Mouse (Mus musculus) intestine, postnatal 0 days (tissue): ENCODE results near the gene Rin1. TPM values are rescaled to one million over a fixed set of nuclear protein-coding genes. Genes with fewer than 3 reads are reported as not detected.
A peak's percentile ranks its signal among the peaks of the same experiment; 100 is the strongest.

Source experiments
- ATAC-seq: fragments of 200-750 bp; cut with Nextera tagmentation; 2 replicates; pipeline ENCODE4 v1.8.0; 2017; ENCODE audit warnings: mild to moderate bottlenecking, moderate TSS enrichment, moderate library complexity
- H3K27ac ChIP-seq: fragments of 300-500 bp; sonication (generic); 2 replicates; pipeline ENCODE4 v1.5.1; 2014; ENCODE audit warnings: mild to moderate bottlenecking, low read depth, low read length, moderate library complexity
- H3K27me3 ChIP-seq: fragments of 300-500 bp; sonication (generic); replicated peaks from 2 replicates; pipeline ENCODE4 v1.6.1; 2014; ENCODE audit warnings: low read length, mixed read lengths; ENCODE audit not compliant: control insufficient read depth, insufficient read depth
- H3K36me3 ChIP-seq: fragments of 300-500 bp; sonication (generic); 2 replicates; pipeline ENCODE4 v1.6.1; 2014; ENCODE audit warnings: mild to moderate bottlenecking, moderate library complexity; ENCODE audit not compliant: control insufficient read depth, insufficient read depth
- H3K4me1 ChIP-seq: fragments of 300-500 bp; sonication (generic); replicated peaks from 2 replicates; pipeline ENCODE4 v1.6.1; 2014; ENCODE audit warnings: antibody characterized with exemption, low read length, mixed read lengths; ENCODE audit not compliant: control insufficient read depth, insufficient read depth
- H3K4me2 ChIP-seq: fragments of 300-500 bp; sonication (generic); replicated peaks from 2 replicates; pipeline ENCODE4 v1.6.1; 2014; ENCODE audit warnings: low read depth, mild to moderate bottlenecking, moderate library complexity
- H3K4me3 ChIP-seq: fragments of 300-500 bp; sonication (generic); 2 replicates; pipeline ENCODE4 v1.5.1; 2014; ENCODE audit warnings: low read depth, low read length
- H3K9ac ChIP-seq: fragments of 300-500 bp; sonication (generic); 2 replicates; pipeline ENCODE4 v1.6.1; 2014; ENCODE audit warnings: mild to moderate bottlenecking, low read depth, low read length
- H3K9me3 ChIP-seq: fragments of 300-500 bp; sonication (generic); 2 replicates; pipeline ENCODE4 v1.6.1; 2016; ENCODE audit warnings: mixed run types; ENCODE audit not compliant: control insufficient read depth
- CTCF ChIP-seq: sonication (generic); IDR thresholded peaks from 2 replicates; pipeline ENCODE4 v1.5.1; 2016; ENCODE audit warnings: low read depth, mild to moderate bottlenecking, control low read depth, antibody characterized with exemption, moderate library complexity
- WGBS: fragments of 180-500 bp; shearing (Covaris S2); extraction: QIAGEN DNeasy Blood & Tissue Kit; methylation state at CpG from one replicate; pipeline ENCODE4 v1.1.7; 2014; 5-methylcytosine and 5-hydroxymethylcytosine counted together
- polyA plus RNA-seq: library from polyadenylated mRNA; unstranded; fragments of >200 nt; fragmentation: Nextera tagmentation; extraction: Ambion mirVana; gene quantifications from 2 replicates; pipeline ENCODE4 v1.2.1, GENCODE M21; 2015

Gene Rin1
- polyA plus RNA-seq, 1 experiment from 2014 or later = 0.77 TPM

DNA sequence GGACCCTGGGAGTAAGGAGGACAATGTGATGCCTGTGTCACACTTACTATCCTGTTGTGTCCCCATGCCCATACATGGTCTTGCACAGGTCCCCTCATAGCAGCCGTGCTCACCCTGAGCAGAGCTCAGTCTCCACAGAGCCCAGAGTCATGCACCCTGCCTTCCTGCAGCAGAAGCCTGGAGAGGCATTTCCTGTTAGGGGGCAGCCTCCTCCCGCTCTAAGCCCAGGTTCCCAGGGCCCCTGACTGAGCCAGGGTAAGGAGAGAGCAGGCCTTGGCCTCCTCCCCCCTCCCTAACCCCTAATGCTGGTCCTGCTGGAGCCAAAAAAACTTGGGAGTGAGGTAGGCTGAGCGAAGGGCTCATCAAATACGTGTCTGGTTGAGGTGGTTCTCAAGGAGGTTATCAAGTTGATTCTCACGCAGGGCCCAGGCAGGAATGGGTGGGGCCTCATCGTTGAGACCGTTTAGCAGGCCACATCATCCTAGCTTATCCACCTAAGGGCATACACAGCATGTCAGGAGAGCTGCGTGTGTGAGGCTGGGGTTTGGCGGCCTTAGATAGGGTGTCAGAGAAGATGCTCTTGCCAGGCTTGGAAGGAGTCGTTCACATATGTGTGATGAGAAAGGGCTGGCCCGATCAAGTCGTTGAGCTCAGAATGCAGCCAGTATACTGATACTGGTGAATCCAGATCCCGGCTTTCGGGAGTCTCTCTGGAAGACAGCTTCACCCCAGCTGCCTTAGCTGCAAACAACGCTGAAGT, 16.9 kb downstream of the Rin1 start:
- WGBS = 8% methylated on average over 15 of the region's 15 CpGs
- Histone ChIP-seq H3K9ac (no peak overlapping the region), H3K27me3 (peaks cover 33% of the 10 kb centered on the region), H3K4me1 (no peaks in the 10 kb centered on the region), H3K27ac (peak overlapping the region; percentile 52; the same call in 1 of the 2 replicates), H3K9me3 (no peaks in the 10 kb centered on the region), H3K36me3 (no peaks in the 10 kb centered on the region), H3K4me2 (peak overlapping the region; percentile 67), H3K4me3 (peak overlapping the region; percentile 50; the same call in 1 of the 2 replicates)
- no peak for ATAC-seq
- no peak for TF ChIP-seq CTCF

DNA sequence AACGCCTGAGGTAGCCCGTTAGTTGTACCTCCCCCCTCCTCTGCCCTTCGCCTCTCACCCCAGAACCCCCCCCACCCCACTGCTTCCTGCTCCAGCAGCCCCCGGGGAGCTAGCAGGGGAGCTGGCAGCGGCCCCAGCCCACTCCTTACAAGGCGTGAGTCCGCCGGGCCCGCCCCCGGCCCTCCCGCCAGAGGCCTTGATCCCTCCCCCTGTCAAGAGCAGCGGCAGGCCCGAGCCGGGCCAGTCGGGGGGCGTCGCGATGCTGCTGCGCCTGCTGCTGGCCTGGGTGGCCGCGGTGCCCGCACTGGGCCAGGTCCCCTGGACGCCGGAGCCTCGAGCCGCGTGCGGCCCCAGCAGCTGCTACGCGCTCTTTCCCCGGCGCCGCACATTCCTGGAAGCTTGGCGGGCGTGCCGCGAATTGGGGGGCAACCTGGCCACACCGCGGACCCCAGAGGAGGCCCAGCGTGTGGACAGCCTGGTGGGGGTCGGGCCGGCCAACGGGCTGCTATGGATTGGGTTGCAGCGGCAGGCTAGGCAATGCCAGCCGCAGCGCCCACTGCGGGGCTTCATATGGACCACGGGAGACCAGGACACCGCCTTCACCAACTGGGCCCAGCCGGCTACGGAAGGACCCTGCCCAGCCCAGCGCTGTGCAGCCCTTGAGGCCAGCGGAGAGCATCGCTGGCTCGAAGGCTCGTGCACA, 17.7 kb downstream of the Rin1 start, which contains the start of gene Cd248:
Gene Cd248, plus strand, starts transcription at position 212 of the 703 bp plus-strand sequence.
- Histone ChIP-seq H3K36me3 (no peaks in the 10 kb centered on the region), H3K4me3 (peak within 1 kb of the TSS; percentile 50), H3K4me1 (no peaks in the 10 kb centered on the region), H3K4me2 (peak within 1 kb of the TSS; percentile 67), H3K9me3 (no peaks in the 10 kb centered on the region), H3K9ac (peak within 1 kb of the TSS; percentile 51), H3K27me3 (peaks cover 33% of the 10 kb centered on the region), H3K27ac (peak within 1 kb of the TSS; percentile 52; the same call in 1 of the 2 replicates)
- ATAC-seq = 0 out of 2 replicates have a peak, but pooled peaks have one; percentile 11
- no peak for TF ChIP-seq CTCF
- 1% methylated on average over 54 of the region's 56 CpGs for WGBS

DNA sequence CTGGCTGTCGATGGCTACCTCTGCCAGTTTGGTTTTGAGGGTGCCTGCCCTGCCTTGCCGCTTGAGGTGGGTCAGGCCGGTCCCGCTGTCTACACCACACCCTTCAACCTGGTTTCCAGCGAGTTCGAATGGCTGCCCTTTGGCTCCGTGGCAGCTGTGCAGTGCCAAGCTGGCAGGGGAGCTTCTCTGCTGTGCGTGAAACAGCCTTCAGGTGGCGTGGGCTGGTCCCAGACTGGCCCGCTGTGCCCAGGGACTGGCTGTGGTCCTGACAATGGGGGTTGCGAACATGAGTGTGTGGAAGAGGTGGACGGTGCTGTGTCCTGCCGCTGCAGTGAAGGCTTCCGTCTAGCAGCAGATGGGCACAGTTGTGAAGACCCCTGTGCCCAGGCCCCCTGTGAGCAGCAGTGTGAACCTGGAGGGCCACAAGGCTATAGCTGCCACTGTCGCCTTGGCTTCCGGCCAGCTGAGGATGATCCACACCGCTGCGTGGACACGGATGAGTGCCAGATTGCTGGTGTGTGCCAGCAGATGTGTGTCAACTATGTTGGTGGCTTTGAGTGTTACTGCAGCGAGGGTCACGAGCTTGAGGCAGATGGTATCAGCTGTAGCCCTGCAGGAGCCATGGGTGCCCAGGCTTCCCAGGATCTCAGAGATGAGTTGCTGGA, 18.4 kb downstream of the Rin1 start:
- 31% methylated on average over 21 of the region's 21 CpGs for WGBS
- H3K9ac ChIP-seq = peak overlapping the region; percentile 51
- peaks cover 33% of the 10 kb centered on the region for H3K27me3 ChIP-seq
- peak overlapping the region; percentile 67 for H3K4me2 ChIP-seq
- no peaks in the 10 kb centered on the region for H3K9me3 ChIP-seq
- peak overlapping the region; percentile 50 for H3K4me3 ChIP-seq
- no peak overlapping the region for H3K27ac ChIP-seq
- H3K4me1 ChIP-seq = no peaks in the 10 kb centered on the region
- TF ChIP-seq CTCF = peak; percentile 28; the same call in 1 of the 2 replicates
- ATAC-seq = no peak
- no peaks in the 10 kb centered on the region for H3K36me3 ChIP-seq

DNA sequence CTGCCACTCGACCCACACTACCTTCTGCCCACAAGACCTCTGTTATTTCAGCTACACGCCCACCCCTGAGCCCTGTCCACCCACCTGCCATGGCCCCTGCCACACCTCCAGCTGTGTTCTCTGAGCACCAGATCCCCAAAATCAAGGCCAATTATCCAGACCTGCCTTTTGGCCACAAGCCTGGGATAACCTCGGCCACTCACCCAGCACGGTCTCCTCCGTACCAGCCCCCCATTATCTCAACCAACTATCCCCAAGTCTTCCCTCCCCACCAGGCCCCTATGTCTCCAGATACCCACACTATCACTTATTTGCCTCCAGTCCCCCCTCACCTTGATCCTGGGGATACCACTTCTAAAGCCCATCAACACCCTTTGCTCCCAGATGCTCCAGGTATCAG, 19.2 kb downstream of the Rin1 start:
- Histone ChIP-seq H3K27me3 (peaks cover 33% of the 10 kb centered on the region), H3K4me1 (no peaks in the 10 kb centered on the region), H3K9ac (no peak overlapping the region), H3K36me3 (no peaks in the 10 kb centered on the region), H3K4me3 (peak overlapping the region; percentile 3; the same call in 1 of the 2 replicates), H3K9me3 (no peaks in the 10 kb centered on the region), H3K27ac (no peak overlapping the region), H3K4me2 (peak overlapping the region; percentile 67)
- 73% methylated on average over 5 of the region's 5 CpGs for WGBS
- no peak for TF ChIP-seq CTCF
- ATAC-seq = no peak

DNA sequence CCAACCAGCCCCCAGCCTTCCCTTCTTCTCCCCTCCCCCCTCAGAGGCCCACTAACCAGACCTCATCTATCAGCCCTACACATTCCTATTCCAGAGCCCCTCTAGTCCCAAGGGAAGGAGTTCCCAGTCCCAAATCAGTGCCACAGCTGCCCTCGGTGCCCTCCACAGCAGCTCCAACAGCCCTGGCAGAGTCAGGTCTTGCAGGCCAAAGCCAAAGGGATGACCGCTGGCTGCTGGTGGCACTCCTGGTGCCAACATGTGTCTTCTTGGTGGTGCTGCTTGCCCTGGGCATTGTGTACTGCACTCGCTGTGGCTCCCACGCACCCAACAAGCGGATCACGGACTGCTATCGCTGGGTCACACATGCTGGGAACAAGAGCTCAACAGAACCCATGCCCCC, 19.7 kb downstream of the Rin1 start:
- H3K9me3 ChIP-seq = no peaks in the 10 kb centered on the region
- peak overlapping the region; percentile 65 for H3K4me2 ChIP-seq
- no peaks in the 10 kb centered on the region for H3K36me3 ChIP-seq
- H3K4me3 ChIP-seq = no peak overlapping the region
- no peak for TF ChIP-seq CTCF
- 76% methylated on average over 7 of the region's 7 CpGs for WGBS
- H3K4me1 ChIP-seq = no peaks in the 10 kb centered on the region
- H3K9ac ChIP-seq = no peak overlapping the region
- peaks cover 33% of the 10 kb centered on the region for H3K27me3 ChIP-seq
- ATAC-seq = no peak
- no peak overlapping the region for H3K27ac ChIP-seq

DNA sequence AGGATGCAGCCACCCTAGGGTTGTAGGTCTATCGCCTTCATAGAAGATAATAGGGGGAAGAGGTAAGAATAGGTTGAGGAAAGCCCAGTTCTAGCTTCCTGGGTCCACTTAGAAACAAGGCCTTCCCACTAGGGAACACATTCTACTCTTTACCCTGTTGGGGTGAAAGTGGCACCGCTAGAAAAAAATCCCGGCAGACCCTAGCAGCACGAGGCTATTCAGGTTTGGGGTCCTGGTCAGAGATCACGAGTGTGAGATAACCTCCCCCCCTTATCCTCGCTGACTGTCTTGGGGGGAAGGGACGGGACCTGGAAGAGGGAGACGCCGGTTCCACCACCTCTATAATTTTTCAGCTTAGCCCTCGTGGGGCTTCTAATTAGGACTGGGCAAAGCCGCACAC, 20.8 kb downstream of the Rin1 start:
- Histone ChIP-seq H3K9me3 (no peaks in the 10 kb centered on the region), H3K27ac (no peak overlapping the region), H3K27me3 (peaks cover 33% of the 10 kb centered on the region), H3K9ac (no peak overlapping the region), H3K4me1 (no peaks in the 10 kb centered on the region), H3K36me3 (no peaks in the 10 kb centered on the region), H3K4me2 (peak overlapping the region; percentile 65), H3K4me3 (peak overlapping the region; percentile 38)
- no peak for TF ChIP-seq CTCF
- no peak for ATAC-seq
- 18% methylated on average over 11 of the region's 11 CpGs for WGBS
